Mouse (Mus musculus) forebrain, embryonic 12.5 days (tissue): ENCODE data around the gene Col5a3. TPM values are rescaled to one million over a fixed set of nuclear protein-coding genes. Genes with fewer than 3 reads are reported as not detected.

ENCODE experiments used
- polyA plus RNA-seq: library from polyadenylated mRNA; unstranded; fragments of >200 nt; fragmentation: Nextera tagmentation; extraction: Ambion mirVana; gene quantifications from 2 replicates; pipeline ENCODE4 v1.2.1, GENCODE M21; 2016

Gene Col5a3
- polyA plus RNA-seq, 1 experiment from 2014 or later: 0.55 TPM

Other genes with a start within 250 kb of the Col5a3 start
- 28.2 and 30.5 TPM in 2 replicates for gene Zfp846, start 233.8 kb downstream of the Col5a3 start, polyA plus RNA-seq
- 499 and 516 TPM in 2 replicates for gene Ubl5, start 172.2 kb downstream of the Col5a3 start, polyA plus RNA-seq
- 16.2 and 16.4 TPM in 2 replicates for gene Fbxl12, start 170.3 kb downstream of the Col5a3 start, polyA plus RNA-seq
- 53.9 and 56.2 TPM in 2 replicates for gene Pin1, start 163.0 kb downstream of the Col5a3 start, polyA plus RNA-seq
- 35.2 and 36.4 TPM in 2 replicates for gene Olfm2, start 68.7 kb downstream of the Col5a3 start, polyA plus RNA-seq
- gene Rdh8, start 3.4 kb upstream of the Col5a3 start, polyA plus RNA-seq: not detected in 2 replicates
- 1.4 and 1.5 TPM in 2 replicates for gene A230050P20Rik, start 53.6 kb upstream of the Col5a3 start, polyA plus RNA-seq
- 6.0 and 6.2 TPM in 2 replicates for gene Angptl6, start 64.7 kb upstream of the Col5a3 start, polyA plus RNA-seq
- 63.2 and 66.9 TPM in 2 replicates for gene Ppan, start 73.1 kb upstream of the Col5a3 start, polyA plus RNA-seq
- 313 and 319 TPM in 2 replicates for gene Eif3g, start 83.6 kb upstream of the Col5a3 start, polyA plus RNA-seq
- 134 and 153 TPM in 2 replicates for gene Dnmt1, start 144.8 kb upstream of the Col5a3 start, polyA plus RNA-seq
- 13.1 and 16.5 TPM in 2 replicates for gene S1pr2, start 161.7 kb upstream of the Col5a3 start, polyA plus RNA-seq
- gene Mrpl4, start 187.7 kb upstream of the Col5a3 start, polyA plus RNA-seq: 110 and 111 TPM in 2 replicates
- 3.7 and 3.8 TPM in 2 replicates for gene Icam1, start 200.9 kb upstream of the Col5a3 start, polyA plus RNA-seq
- gene Icam4, start 214.3 kb upstream of the Col5a3 start, polyA plus RNA-seq: 1.5 and 1.9 TPM in 2 replicates
- 0.13 TPM in 2 replicates for gene Icam5, start 217.0 kb upstream of the Col5a3 start, polyA plus RNA-seq